Mouse (Mus musculus) midbrain, embryonic 12.5 days (tissue): ENCODE measurements around the gene Camta2. TPM values are rescaled to one million over a fixed set of nuclear protein-coding genes. Genes with fewer than 3 reads are reported as not detected.

Experiments
- ATAC-seq: fragments of 200-750 bp; cut with Nextera tagmentation; 2 replicates; pipeline ENCODE4 v1.8.0; 2017; ENCODE audit warnings: low read depth, moderate TSS enrichment, moderate library complexity; ENCODE audit not compliant: low FRiP score
- H3K27ac ChIP-seq: fragments of 300-500 bp; sonication (generic); replicated peaks from 2 replicates; pipeline ENCODE4 v1.5.1; 2016; ENCODE audit warnings: mild to moderate bottlenecking
- H3K27me3 ChIP-seq: fragments of 300-500 bp; sonication (generic); 2 replicates; pipeline ENCODE4 v1.6.1; 2016; ENCODE audit warnings: mild to moderate bottlenecking
- H3K36me3 ChIP-seq: fragments of 300-500 bp; sonication (generic); 2 replicates; pipeline ENCODE4 v1.6.1; 2016
- H3K4me1 ChIP-seq: fragments of 300-500 bp; sonication (generic); 2 replicates; pipeline ENCODE4 v1.6.1; 2016
- H3K4me2 ChIP-seq: fragments of 300-500 bp; sonication (generic); replicated peaks from 2 replicates; pipeline ENCODE4 v1.6.1; 2016; ENCODE audit warnings: mild to moderate bottlenecking, moderate library complexity
- H3K4me3 ChIP-seq: fragments of 300-500 bp; sonication (generic); 2 replicates; pipeline ENCODE4 v1.5.1; 2016; ENCODE audit warnings: mild to moderate bottlenecking
- H3K9ac ChIP-seq: fragments of 300-500 bp; sonication (generic); replicated peaks from 2 replicates; pipeline ENCODE4 v1.6.1; 2016; ENCODE audit warnings: mild to moderate bottlenecking, moderate library complexity
- H3K9me3 ChIP-seq: fragments of 300-500 bp; sonication (generic); 2 replicates; pipeline ENCODE4 v1.6.1; 2016; ENCODE audit warnings: mild to moderate bottlenecking
- WGBS: fragments of 180-500 bp; shearing (Covaris S2); methylation state at CpG from one replicate; pipeline ENCODE4 v1.1.7; 2016; 5-methylcytosine and 5-hydroxymethylcytosine counted together
- polyA plus RNA-seq: library from polyadenylated mRNA; unstranded; fragments of >200 nt; fragmentation: Nextera tagmentation; extraction: Ambion mirVana; gene quantifications from 2 replicates; pipeline ENCODE4 v1.2.1, GENCODE M21; 2016

Gene Camta2
- polyA plus RNA-seq, 1 experiment from 2014 or later = 13.0 TPM

DNA sequence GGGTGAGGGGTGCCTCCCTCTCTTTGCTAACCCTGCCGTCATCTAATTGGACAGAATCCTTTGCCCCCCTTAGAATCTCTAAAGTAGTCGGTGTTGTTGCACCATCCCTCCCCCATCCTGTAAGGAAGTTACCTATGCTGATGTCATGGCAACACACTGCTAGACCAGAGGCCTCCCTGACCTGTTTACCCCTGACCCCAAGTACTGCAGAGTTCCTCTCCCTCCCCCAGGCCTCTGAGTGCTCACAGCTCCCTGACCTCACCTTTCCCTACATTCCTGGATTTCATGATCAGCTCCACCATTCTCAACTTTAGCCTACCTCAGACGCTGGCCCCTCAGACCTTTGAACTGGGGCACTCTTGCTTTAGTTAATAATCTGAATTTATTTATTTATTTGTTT lies 18.2 kb upstream of the Camta2 start:
- no peak overlapping the region for H3K4me2 ChIP-seq
- WGBS = 87% methylated on average over 3 of the region's 3 CpGs

DNA sequence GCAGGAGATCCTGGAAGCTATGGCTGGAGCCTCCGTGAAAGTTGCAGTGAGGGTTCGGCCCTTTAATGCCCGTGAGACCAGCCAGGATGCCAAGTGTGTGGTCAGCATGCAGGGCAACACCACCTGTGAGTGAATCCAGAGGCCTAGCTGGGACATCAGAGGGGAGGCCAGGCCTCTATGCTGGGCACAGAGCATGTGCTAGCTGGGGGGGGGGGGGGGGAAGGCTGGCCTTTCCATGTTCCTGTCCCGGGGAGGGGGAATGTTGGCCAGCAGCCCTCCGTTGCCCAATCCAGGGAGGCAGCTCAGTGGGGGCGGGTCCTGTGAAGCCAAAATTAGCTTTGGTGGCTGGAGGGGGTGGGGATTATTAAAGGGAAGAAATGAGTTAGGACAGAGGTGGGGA lies 14.9 kb upstream of the Camta2 start:
- Histone ChIP-seq H3K4me3 (no peak overlapping the region), H3K27me3 (0 out of 2 replicates have a peak, but pooled peaks cover 2% of the 10 kb centered on the region), H3K36me3 (peaks cover 43% of the 10 kb centered on the region), H3K9ac (0 out of 2 replicates have a peak overlapping the region, but pooled peaks have one; percentile 28), H3K27ac (no peak overlapping the region), H3K4me1 (peaks cover 24% of the 10 kb centered on the region), H3K9me3 (no peaks in the 10 kb centered on the region), H3K4me2 (no peak overlapping the region)
- ATAC-seq = no peak
- 76% methylated on average over 6 of the region's 6 CpGs for WGBS

More for the DNA sequence above, 18.2 kb upstream of the Camta2 start:
- H3K27ac ChIP-seq = no peak overlapping the region
- peaks cover 73% of the 10 kb centered on the region for H3K36me3 ChIP-seq
- no peak overlapping the region for H3K9ac ChIP-seq
- H3K9me3 ChIP-seq = no peaks in the 10 kb centered on the region
- H3K27me3 ChIP-seq = no peaks in the 10 kb centered on the region
- H3K4me1 ChIP-seq = peaks cover 15% of the 10 kb centered on the region
- no peak for ATAC-seq
- H3K4me3 ChIP-seq = no peak overlapping the region

DNA sequence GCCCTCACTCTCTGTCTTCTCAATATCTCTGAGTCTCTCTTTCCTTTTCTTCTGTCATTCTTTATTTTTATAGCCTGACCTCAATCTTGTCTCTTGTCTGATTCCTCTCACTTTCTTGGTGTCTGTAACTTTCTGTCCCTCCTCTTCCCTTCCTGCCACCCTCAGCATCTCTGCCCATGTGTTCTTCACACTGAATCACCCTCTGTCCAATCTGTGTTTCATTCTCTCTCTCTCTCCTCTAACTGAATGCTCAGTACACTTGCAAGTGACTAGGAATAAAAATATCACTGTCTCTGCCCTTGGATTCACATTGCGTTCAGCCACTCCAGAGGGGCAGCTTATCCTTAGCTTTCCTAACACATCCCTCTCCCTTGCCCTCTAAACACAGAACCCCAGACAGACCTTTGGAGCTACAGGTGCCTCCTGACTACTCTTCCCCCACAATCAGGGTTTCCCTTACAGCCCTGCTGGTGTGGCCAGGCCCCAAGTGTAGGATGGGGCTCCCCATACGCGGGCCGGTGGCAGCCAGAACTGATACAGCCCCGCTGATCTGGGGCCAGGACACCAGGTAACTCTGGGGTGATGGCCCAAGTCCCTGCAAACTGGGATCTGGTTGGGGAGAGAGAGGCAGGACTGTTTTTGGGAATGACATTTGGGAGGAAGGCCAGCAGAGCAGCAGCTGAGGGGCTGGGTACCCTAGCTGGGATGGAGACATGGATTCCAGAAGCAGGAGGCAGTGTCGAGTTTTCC lies 14.3 kb upstream of the Camta2 start:
- 84% methylated on average over 6 of the region's 6 CpGs for WGBS
- peak overlapping the region; percentile 84; the same call in 1 of the 2 replicates for H3K4me2 ChIP-seq
- peaks cover 24% of the 10 kb centered on the region for H3K4me1 ChIP-seq
- H3K9ac ChIP-seq = peak overlapping the region; percentile 90; the same call in 1 of the 2 replicates
- H3K4me3 ChIP-seq = peak overlapping the region; percentile 89; the same call in 1 of the 2 replicates
- no peak for ATAC-seq
- 0 out of 2 replicates have a peak, but pooled peaks cover 2% of the 10 kb centered on the region for H3K27me3 ChIP-seq
- H3K9me3 ChIP-seq = no peaks in the 10 kb centered on the region
- H3K27ac ChIP-seq = no peak overlapping the region
- H3K36me3 ChIP-seq = peaks cover 37% of the 10 kb centered on the region

DNA sequence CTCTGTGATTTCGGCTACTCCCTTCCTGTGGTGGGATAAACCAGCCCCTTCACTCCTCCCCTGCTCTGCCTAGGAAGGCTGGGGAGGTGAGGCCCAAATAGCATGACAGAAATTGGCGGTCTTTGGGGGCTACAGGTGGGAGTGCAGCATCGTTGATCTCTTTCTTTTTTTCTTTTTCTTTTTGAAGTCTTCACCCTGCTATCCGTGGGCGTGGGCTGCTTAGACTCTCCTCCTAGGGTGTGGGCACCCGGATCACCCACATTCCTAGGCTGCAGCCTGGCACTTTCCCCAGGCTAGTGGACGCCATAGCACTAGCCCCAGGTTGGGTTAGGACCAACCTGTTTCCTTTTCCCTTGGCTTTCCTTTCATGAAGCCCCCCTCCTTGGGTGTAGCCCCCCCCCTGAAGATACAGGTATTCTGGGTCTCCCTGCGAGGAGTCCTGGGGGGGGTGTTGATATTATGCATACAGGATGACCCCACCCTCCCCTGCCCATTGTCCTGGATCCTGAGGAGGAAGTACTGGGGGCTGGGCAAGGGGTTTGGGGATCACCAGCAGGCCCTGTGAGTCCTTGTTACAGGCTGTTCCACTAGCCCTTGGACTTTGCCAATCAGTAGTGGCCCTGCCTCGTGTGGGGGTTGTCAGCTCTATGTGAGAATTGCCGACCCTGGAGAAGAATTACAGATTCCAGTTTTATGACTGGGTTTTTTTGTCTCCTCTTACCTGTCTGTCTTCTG lies 13.5 kb upstream of the Camta2 start:
- peak overlapping the region; percentile 90 for H3K9ac ChIP-seq
- peaks cover 30% of the 10 kb centered on the region for H3K36me3 ChIP-seq
- whole genome bisulfite sequencing = 12% methylated on average over 10 of the region's 10 CpGs
- H3K27me3 ChIP-seq = 0 out of 2 replicates have a peak, but pooled peaks cover 2% of the 10 kb centered on the region
- peak; percentile 10; the same call in 1 of the 2 replicates for ATAC-seq
- peak overlapping the region; percentile 89 for H3K4me3 ChIP-seq
- H3K4me2 ChIP-seq = peak overlapping the region; percentile 84
- H3K27ac ChIP-seq = no peak overlapping the region
- H3K9me3 ChIP-seq = no peaks in the 10 kb centered on the region
- peaks cover 24% of the 10 kb centered on the region for H3K4me1 ChIP-seq

DNA sequence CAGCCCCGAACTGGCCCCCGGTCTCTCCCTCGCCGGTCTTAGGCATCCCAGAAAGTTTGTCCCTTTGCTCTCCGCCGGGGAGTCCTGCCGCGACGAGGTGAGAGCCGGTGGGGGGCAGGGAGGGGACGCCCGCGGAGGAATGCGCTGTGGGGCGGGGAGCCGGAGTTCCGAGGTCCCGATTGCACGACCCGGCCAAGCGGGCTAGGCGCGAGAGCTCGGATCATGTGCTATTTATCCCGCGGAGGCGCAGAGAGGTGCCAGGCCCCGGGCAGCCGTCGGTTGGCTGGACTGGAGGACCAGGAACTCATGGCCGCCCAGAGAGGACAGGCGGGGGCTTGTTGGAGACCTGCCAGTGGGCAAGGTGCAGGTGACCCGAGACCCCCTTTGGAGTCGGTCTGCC lies 12.7 kb upstream of the Camta2 start:
- Histone ChIP-seq H3K4me1 (peaks cover 24% of the 10 kb centered on the region), H3K36me3 (peaks cover 22% of the 10 kb centered on the region), H3K4me3 (peak overlapping the region; percentile 89), H3K27ac (peak overlapping the region; percentile 91), H3K9me3 (no peaks in the 10 kb centered on the region), H3K4me2 (peak overlapping the region; percentile 84), H3K27me3 (0 out of 2 replicates have a peak, but pooled peaks cover 2% of the 10 kb centered on the region), H3K9ac (peak overlapping the region; percentile 90)
- ATAC-seq = peak; percentile 42
- WGBS = 0% methylated on average over 34 of the region's 34 CpGs

DNA sequence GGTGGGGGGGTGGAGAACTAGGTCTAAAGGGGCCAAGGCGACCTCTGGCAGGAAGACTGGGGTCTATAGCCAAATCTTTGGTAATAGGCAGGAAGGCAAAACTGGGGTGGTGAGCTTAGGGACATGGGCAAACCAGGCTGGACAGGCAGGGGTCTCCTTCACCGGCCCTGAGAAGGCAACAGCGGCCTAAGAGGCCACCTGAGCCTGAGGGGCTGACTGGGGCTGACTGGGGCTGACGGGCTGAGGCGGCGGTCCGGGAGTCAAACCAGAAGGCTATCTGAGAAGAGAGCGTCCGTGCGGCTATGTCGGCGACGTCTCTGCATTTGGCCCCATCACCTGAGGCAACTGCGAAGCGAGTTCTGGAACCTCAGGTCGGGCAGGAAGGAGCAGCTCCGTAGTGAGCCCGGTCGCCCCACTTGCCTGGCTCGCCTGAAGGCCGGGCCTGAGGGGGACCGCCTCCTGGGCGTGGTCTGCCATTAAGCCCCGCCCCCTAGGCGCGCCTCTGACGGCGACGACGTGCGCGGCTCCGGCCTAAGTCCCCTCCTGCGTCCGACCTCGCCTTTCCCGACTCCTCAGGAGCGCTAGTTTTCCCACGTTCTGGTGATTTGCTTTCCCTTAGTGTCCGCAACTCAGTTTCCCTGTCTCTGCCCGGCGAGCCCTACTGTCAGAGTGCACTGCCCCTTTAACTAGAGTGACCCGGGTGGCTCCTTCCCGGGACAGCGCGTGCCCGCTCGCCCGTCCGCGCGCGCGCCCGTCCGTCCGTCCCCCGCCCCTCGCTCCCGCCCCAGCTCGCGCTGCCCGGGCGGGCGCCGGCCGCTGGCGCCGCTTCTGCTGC lies 12.0 kb upstream of the Camta2 start, which contains the start of the genes Inca1 and Kif1c:
TSS of gene Inca1 (minus strand) at position 434 of the 835 bp plus-strand sequence.
TSS of gene Kif1c (plus strand) at position 827 of the 835 bp plus-strand sequence.
- peak; percentile 93 for ATAC-seq
- Histone ChIP-seq H3K9ac (peak within 1 kb of the TSS; percentile 90), H3K4me3 (peak within 1 kb of the TSS; percentile 89), H3K4me2 (peak within 1 kb of the TSS; percentile 84), H3K4me1 (peaks cover 24% of the 10 kb centered on the region), H3K36me3 (peaks cover 15% of the 10 kb centered on the region), H3K27me3 (0 out of 2 replicates have a peak, but pooled peaks cover 2% of the 10 kb centered on the region), H3K27ac (peak within 1 kb of the TSS; percentile 91), H3K9me3 (no peaks in the 10 kb centered on the region)
- under 1% methylated on average over 59 of the region's 69 CpGs for WGBS

DNA sequence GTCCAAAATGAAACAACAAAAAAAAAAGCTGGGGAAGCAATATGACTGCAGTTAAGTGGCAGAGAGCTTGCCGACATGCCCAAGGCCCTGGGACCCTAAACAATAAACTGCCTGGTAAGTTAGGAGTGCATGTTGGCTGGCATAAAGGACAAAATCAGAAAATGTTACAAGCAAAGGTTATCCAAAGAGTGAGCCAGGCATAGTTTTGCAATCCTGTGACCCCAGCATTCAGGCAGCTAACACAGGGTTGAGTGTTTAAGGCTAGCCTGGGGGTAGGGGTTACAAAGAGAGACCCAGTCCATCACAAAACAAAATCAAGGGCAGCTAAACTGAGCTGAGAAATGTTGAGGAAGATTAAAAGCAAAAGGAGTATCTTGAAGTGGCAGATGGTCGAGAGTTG lies 11.1 kb upstream of the Camta2 start:
- Histone ChIP-seq H3K36me3 (peaks cover 6% of the 10 kb centered on the region), H3K4me2 (no peak overlapping the region; the same call in 1 of the 2 replicates), H3K9ac (no peak overlapping the region), H3K27me3 (0 out of 2 replicates have a peak, but pooled peaks cover 2% of the 10 kb centered on the region), H3K9me3 (no peaks in the 10 kb centered on the region), H3K27ac (no peak overlapping the region), H3K4me1 (peaks cover 24% of the 10 kb centered on the region), H3K4me3 (no peak overlapping the region)
- ATAC-seq = no peak
- 77% methylated on average over 2 of the region's 2 CpGs for WGBS

DNA sequence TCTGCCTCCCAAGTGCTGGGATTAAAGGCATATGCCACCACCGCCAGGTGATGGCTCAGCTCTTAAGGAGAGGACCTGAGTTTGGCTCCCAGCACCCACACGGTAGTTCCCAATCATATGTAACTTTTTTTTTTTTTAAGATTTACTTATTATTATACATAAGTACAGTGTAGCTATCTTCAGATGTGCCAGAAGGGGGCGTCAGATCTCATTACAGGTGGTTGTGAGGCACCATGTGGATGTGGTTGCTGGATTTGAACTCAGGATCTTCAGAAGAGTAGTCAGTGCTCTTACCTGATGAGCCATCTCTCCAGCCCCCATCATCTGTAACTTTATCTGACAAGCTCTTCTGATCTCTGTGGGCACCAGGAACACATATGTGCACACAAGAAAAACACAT lies 9.5 kb upstream of the Camta2 start:
- Histone ChIP-seq H3K4me1 (peaks cover 19% of the 10 kb centered on the region), H3K27me3 (0 out of 2 replicates have a peak, but pooled peaks cover 2% of the 10 kb centered on the region), H3K27ac (no peak overlapping the region), H3K9me3 (no peaks in the 10 kb centered on the region), H3K9ac (no peak overlapping the region), H3K4me3 (no peak overlapping the region), H3K4me2 (no peak overlapping the region), H3K36me3 (no peaks in the 10 kb centered on the region)
- WGBS = 75% methylated on average over 3 of the region's 3 CpGs
- no peak for ATAC-seq

DNA sequence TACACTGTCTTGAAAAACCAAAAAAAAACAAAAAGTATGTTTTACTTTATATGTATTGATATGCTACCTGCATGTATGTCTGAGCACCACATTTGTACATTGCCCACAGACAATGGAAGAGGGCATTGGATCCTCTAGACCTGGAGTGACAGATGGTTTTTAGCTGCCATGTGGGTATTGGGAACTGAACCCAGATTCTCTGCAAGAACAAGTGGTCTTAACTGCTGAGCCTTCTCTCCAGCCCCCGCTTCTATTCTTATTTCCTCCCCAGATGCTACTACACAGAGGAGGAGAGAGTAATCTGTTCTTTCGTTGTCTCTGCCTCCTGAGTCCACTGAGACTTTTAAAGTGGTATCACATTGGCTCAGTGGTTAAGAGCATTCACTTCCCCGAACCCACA lies 5.6 kb upstream of the Camta2 start:
- Histone ChIP-seq H3K9me3 (no peaks in the 10 kb centered on the region), H3K36me3 (no peaks in the 10 kb centered on the region), H3K4me1 (peaks cover 6% of the 10 kb centered on the region), H3K4me3 (no peak overlapping the region), H3K4me2 (no peak overlapping the region), H3K27me3 (0 out of 2 replicates have a peak, but pooled peaks cover 3% of the 10 kb centered on the region), H3K27ac (no peak overlapping the region), H3K9ac (no peak overlapping the region)
- 64% methylated on average over 3 of the region's 3 CpGs for WGBS
- ATAC-seq = no peak

DNA sequence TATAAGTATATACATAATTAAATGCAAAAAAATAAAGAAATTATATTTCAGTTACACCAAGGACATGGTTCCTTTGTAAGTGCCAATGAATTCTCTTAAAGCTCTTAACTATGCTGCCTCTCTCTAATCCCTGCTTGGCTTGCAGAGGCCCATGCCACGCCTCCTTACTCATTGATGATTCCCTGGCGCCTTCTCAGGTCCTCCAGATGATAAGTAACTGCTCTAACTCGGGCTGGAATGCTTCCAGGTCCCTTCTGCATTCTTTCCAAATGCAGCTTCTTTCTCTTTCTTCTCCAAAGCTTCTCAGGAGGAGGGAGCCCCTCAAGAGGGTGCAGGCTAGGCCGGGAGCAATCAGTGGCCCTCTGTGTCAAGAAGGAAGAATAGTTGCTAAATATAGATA lies 1.7 kb upstream of the Camta2 start:
- H3K4me3 ChIP-seq = no peak overlapping the region
- 54% methylated on average over 4 of the region's 4 CpGs for WGBS
- H3K4me1 ChIP-seq = peaks cover 21% of the 10 kb centered on the region
- ATAC-seq = no peak
- H3K9ac ChIP-seq = no peak overlapping the region
- H3K9me3 ChIP-seq = no peaks in the 10 kb centered on the region
- 0 out of 2 replicates have a peak, but pooled peaks cover 3% of the 10 kb centered on the region for H3K27me3 ChIP-seq
- no peak overlapping the region for H3K27ac ChIP-seq
- H3K36me3 ChIP-seq = peaks cover 8% of the 10 kb centered on the region; the same call in 1 of the 2 replicates
- H3K4me2 ChIP-seq = no peak overlapping the region

DNA sequence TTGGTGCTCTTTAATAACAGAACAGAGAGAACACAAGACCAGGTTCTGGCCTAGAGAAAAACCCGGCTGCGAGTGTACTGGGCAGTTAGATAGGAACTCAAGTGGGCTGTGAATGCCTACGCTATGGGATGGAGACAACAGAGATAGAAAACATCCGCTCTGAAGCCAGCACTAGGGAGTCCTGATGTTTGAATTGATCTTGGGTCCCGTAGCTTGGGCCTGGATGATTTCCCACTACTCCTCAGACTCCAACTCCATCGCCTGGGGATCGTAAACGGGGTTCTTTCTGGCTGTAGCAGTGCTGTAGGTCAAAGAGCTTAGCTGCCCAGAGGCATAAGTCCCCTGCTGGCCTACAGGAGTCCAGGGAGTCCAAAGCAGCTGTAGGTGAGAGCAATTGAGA lies 467 bp upstream of the Camta2 start:
- Histone ChIP-seq H3K27me3 (0 out of 2 replicates have a peak, but pooled peaks cover 3% of the 10 kb centered on the region), H3K4me3 (peak overlapping the region; percentile 83), H3K27ac (peak overlapping the region; percentile 70), H3K9ac (peak overlapping the region; percentile 78), H3K9me3 (no peaks in the 10 kb centered on the region), H3K4me2 (peak overlapping the region; percentile 67), H3K4me1 (peaks cover 21% of the 10 kb centered on the region), H3K36me3 (peaks cover 19% of the 10 kb centered on the region)
- no peak for ATAC-seq
- 16% methylated on average over 8 of the region's 8 CpGs for WGBS
